Mouse (Mus musculus): ENCODE data around the gene Rbm10. TPM values are rescaled to one million over a fixed set of nuclear protein-coding genes. Genes with fewer than 3 reads are reported as not detected.

The Rbm10 gene
- total RNA-seq (2017) = 70.1 and 74.7 TPM in 2 replicates

DNA sequence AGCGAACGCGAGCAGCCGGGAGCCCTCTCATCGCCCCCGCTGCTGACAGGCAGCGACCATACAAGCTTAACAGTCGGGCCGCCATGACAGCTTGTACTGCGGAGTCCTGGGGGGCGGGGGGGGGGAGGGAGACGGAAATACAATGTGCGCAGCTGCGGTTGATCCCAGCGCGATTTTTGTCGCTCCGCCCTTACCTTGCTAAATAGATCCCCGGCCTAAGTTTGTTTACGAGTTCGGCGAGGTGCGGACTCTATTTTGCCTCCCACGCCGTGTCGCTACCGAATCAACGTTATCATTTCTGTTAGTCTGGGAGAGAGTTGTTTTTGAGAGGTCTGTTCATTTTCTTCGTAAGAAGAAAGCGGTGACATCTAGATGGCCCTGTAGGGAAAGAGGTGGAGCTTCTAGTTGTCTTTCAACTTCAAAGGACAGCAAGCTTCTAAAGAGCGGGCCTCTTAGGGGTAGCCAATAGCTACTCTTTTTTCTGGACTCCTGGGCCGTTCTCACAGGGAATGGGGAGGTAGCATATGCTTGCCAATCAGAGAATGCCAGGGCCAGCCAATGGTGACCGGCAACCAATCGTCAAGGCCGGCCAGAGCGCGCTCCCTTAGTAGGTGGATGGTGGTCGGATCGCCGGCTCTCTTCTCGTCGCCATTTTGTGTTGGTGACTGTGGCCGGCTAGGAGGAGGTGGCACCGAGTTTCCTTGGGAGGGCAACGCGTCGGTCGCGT, at the start of gene Rbm10, which contains the start of gene Ndufb11:
TSS of gene Rbm10 (plus strand) at position 328 of the 727 bp plus-strand sequence.
TSS of gene Ndufb11 (minus strand) at position 444 of the 727 bp plus-strand sequence.
- ATAC-seq (replicated peaks; ENCODE audit: low read depth, poor library complexity, severe bottlenecking) = peak; percentile 92

DNA sequence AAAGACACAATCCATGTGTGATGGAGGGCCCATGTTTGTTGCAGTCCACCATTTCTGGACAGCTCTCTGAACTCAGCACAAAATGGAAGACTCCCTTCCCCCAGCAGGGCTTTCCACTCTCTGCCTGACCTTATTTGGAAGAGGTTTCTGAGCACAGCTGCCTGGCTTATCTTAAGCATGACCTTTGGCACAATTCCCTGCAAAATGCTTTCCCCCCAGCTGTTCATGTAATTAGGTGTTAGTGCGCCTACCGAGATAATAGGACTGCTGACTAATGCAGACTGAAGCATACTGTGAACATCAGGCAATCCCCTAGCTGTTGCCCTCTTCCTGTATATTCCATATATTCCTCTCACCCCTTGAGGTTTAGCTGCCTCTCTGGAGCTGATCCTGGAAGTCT, 46.3 kb upstream of the Rbm10 start:
- ATAC-seq (replicated peaks; ENCODE audit: low read depth, poor library complexity, severe bottlenecking) = no peak

DNA sequence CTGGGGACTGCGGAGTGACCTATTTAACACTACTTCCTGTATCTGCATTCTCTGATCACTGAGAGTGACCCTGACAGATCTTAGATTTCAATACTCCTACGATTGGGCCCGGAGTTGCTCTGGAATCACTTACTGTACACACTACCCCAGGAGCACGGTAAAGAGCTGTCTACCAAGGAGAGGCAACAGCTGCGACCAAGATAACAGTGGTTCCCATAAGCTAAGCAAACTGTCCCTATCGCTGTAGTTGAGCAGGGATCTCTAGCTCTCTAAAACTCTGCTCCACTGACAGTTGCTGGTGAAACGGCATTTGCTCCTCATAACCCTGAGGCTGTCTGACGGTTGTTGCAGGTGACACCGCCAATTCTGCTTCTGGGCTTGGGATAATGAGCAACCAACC, 44.6 kb upstream of the Rbm10 start:
- ATAC-seq (replicated peaks; ENCODE audit: low read depth, poor library complexity, severe bottlenecking) = no peak

DNA sequence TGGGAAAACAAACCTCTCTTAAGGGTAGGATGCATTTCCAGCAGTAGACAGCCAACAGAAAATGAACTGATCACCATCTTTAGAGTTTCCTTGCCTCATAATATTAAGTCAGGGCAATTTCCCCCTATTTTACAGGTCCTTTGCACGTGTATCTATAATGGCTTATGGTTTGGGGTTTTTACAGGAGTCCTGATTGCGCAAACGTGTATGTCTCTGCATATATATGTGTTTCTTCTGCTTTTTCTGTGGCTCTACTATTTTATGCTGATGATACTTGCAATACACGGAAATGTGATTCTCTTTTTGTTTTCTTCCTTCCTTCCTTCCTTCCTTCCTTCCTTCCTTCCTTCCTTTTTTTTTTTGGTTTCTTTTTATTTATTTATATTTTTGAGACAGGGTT, 43.4 kb upstream of the Rbm10 start:
- ATAC-seq (replicated peaks; ENCODE audit: low read depth, poor library complexity, severe bottlenecking) = no peak

DNA sequence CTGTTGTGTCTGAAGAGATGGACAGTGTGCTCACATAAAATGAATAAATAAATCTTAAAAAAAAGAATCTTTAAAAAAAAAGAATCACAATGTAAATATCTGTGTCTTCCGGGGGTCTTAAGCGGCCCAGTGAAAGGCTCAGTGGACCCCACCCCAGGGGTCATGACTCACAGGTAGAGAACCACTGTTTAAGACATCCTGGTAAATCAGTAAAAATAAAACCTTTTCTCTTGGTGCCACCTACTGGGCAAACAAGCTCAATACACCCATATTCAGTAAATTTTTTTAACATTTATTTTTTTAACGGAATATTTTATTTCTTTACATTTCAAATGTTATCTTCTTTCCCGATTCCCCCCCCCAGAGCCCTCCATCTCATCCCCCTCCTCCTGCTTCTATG, 29.3 kb upstream of the Rbm10 start:
- ATAC-seq (replicated peaks; ENCODE audit: low read depth, poor library complexity, severe bottlenecking) = no peak

DNA sequence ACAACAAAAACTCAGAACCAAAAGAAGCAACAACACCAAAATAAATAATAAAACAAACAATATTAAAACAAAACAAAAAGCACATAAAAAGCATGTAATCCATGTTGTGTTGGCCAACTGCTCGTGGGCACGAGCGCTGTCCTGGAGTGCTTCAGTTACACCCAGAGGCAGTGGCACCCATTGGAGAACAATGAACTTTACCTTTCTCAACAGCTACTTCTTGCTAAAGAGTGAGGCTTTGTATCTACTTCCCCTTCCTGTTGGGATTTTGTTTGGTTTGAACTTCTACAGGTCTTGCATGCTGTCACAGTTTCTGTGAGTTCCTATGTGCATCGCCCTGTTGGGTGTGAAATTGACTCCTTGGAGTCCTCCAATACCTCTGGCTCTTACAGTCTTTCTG, 8.8 kb upstream of the Rbm10 start:
- no peak for ATAC-seq (replicated peaks; ENCODE audit: low read depth, poor library complexity, severe bottlenecking)

DNA sequence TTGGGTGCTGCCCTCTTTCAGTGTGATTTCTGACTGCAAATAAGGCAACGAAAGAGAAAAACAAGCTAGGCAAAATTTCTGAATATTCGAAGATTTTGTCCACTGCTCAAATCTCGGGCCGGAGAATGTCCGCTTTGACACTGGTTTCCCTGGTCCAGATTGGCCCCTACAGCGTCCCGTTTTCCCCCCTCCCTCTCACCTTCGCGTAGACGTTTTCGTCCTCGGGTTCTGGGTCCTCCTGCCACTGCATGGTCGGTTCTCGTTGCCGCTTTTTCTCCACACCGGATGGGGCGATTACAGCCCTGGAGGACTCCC, 485 bp upstream of the Rbm10 start:
- ATAC-seq (replicated peaks; ENCODE audit: low read depth, poor library complexity, severe bottlenecking) = no peak

DNA sequence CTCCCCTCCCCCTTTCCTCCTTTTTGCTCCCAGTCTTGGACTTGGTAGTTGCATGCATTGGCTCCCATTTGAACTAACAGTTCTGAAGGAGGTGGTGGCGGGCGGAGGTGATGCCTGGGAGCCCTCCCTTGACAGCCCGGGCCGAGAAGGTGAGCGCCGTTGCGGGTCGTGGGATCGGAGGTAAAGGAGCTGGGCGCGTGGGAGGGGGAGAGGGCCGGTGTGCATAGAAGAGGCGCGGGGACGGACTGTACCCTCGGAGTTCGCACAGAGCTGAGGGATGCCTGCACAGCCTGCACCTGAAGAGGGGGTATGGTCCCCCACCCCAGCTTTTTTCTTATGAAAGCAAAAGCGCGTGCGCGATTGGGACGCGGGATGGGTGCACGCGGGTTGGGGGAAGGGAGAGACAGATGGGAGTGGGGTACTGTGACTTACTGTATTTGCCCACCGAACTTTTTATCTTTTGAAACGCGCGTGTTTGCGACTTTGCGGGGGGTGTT, 648 bp downstream of the Rbm10 start:
- no peak; the same call in 1 of the 2 replicates for ATAC-seq (replicated peaks; ENCODE audit: low read depth, poor library complexity, severe bottlenecking)

DNA sequence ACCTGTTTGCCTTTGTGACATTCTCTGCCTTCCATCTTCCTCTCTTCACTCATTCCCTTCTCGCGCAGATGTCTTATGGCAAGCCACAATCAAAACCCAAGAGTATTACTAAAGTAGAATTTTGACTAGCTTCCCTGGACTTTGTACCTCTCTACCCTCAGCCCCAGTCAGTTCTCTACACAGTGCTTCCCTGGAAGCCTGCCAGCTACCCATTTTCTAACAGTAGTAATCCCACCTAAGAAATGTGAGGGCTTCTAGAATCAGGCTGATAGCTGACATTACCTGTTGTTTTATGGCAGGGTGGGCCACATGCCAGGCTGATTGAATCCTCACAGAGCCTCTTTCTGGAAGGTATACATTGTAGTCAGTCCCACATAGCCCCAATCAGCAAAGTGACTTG, 20.8 kb downstream of the Rbm10 start:
- ATAC-seq (replicated peaks; ENCODE audit: low read depth, poor library complexity, severe bottlenecking) = no peak

DNA sequence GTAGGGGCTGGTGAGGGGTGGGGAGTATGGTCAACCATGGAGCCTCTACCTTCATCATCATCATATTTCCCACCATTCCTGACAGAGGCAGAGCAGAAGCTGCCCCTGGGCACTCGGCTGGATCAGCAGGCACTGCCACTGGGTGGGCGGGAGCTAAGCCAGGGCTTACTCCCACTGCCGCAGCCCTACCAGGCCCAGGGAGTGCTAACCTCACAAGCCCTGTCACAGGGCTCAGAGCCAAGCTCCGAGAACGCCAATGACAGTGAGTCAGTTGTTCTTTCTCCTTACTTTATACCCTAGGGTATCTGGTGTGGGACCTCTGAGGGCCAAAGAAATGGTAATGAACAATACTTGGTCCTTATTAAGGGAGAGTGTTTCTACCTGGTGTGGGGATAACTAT, 27.5 kb downstream of the Rbm10 start:
- ATAC-seq (replicated peaks; ENCODE audit: low read depth, poor library complexity, severe bottlenecking) = no peak

DNA sequence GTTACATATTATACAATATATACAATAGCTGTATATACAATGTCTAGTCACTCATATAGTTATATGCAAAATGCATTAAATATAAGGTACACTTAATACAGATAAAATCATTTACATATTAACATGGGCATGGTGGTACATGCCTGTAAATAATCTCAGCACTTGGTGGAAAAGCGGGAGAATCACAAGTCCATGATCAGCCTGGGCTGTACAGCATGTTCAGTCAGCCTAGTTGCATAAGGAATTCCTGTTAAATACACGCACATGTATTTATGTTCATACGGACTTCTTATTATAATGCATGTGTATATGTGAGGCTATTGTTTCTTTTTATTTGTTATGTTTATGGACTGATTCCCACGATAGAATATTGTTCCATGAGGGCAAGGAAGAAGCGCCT, 40.3 kb downstream of the Rbm10 start:
- no peak for ATAC-seq (replicated peaks; ENCODE audit: low read depth, poor library complexity, severe bottlenecking)

DNA sequence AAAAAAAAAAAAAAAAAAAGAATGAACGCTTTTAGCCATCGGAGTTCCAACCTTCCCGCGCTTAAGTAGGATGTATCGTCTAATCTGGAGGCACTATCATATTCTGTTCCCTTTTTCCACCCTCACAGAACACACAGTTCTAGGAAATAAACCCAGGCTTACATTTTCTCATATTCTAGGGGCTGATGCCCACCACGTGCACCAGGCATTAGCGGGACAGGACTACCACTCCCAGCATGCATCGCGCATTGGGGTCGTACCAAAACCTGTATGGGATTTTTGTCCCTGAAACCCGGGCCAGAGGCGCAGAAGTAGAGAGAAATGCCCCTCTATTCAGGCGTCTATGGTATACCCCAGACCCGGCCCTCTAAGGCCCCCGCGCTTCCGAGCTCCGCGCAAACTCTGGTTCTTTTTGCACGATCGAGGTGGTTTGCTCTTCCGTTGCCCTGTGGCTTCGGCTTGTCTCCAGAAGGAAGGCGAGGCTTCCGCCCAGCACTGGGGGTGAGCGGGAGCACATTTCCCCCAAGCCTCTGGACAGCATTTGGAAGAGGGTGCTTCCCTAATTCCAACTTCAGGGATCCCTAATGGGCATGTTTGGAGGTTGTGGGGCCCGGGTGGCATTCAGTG, 40.8 kb downstream of the Rbm10 start, which contains the start of gene Uba1:
TSS of gene Uba1 (plus strand) at position 301 of the 627 bp plus-strand sequence.
- ATAC-seq (replicated peaks; ENCODE audit: low read depth, poor library complexity, severe bottlenecking) = peak; percentile 89

DNA sequence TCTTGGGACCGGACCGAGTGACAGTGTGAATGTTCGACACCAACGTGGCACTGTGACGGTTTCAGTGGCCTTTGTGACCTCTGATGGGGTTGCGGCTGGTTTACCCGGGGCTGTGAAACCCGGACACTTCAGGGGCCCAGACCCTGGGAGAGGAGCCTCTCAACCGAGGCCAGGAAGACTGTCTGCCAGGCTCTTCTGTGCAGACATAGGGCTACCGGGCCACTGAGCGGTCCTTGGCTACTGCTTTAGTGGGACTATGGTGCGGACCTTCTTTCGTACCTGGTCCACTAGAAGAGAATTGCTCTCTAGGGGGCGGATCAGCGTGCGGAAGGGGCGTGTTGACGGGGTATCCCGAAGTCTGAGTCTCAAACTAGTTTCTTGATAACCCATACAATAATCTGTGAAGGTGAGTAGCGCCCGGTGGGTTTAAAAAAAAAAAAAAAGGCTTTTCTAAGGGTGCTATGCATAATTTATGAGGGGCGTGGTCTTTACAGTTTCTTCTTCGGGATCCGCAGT, 41.6 kb downstream of the Rbm10 start:
- 0 out of 2 replicates have a peak, but pooled peaks have one; percentile 5 for ATAC-seq (replicated peaks; ENCODE audit: low read depth, poor library complexity, severe bottlenecking)

DNA sequence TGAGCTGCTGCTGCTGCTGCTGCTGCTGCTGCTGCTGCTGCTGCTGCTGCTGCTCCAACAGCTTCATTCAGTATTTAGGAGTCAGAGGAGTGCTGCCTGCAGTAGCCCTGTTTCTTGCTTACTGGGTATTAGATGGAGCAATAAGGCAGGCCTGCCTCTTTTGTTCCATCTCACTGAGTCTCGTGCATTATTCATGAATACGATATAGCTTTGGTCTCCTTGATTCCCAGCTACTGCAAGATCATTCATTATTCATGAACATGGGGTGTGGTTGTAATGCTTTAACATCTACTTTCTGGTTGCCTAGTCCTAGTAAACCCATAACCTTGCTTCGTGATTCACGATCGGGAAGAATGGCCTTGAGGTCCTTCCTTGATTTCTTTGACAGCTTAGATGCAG, 45.0 kb downstream of the Rbm10 start:
- no peak for ATAC-seq (replicated peaks; ENCODE audit: low read depth, poor library complexity, severe bottlenecking)

DNA sequence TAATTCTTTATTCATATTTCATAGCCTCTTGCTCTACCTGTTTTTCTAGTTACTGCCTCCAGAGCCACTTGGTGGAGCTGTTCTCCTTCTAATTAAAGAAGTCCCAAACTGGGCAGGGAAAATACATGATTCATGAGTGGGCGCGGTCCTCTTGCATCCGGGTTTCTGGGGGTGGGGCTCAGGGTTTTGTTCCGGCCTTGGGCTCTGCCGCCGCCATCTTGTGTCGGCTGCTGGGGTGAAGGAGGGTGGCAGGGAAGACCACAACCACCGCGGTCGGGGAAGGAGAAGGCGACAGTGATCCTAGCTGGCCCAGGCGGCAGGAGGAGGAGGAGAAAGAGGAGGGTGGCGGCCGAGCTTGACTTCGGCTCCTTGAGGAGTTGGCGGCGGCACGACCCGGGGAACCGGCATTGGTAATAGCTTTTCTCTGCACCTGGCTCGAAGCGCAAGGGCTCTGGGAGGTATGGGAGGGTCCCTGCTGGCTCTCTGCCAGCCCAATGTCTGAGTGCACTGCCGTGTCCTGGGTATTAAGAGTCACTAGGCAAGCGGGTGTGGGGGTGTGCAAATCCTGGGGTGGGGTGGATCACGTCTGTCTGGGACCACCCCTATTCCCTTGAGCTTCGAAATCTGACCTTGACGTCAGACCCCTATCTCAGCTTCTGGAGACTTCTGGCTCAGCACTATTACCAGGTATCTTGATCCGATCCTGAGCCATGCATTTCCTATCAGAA, 45.6 kb downstream of the Rbm10 start:
- ATAC-seq (replicated peaks; ENCODE audit: low read depth, poor library complexity, severe bottlenecking) = peak; percentile 74

DNA sequence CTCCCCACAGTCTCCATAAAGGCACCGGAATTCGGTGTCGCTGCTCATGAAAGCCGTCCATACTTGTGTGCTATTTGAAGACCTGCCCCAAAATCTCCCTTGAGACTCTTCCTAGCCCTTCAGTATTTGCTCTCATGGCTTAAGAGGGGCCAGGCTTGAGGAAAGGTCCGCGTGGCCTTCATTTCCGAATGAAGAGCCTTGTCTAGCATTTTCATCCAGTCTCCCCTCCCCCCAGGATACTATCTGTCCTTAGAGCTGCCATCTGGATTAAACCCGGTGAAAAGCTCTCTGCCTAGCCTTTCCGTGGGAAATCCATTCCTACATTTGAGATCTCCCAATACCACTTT, 46.1 kb downstream of the Rbm10 start:
- ATAC-seq (replicated peaks; ENCODE audit: low read depth, poor library complexity, severe bottlenecking) = no peak

DNA sequence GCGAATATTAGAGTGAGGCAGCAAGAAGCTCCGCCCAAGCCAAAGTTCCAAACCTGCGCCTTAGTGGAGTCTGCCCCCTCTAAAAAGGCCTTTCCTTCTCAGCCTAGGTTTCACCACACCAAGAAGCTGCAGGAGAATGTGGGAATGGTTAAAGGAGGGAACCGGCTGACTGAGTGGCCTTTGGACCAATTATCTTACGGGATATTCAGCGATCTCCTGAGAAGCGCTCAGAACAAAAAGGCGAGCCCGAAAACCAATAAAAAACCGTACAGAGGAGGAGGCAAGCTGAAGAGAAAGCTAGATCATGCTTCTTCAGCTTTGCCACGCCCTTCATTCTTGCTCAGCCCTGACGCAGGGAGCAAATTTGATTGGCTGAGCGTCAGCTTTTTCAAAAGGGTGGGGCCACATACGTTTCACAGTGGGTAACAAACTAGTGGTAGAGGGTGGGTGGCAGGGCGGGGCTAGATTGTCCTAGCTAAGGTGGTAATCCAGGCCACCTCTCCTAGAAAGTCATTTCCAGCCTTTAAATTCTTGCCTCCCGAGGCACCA, 70.3 kb downstream of the Rbm10 start, which contains the start of gene Cdk16:
TSS of gene Cdk16 (plus strand) at position 436 of the 549 bp plus-strand sequence.
- ATAC-seq (replicated peaks; ENCODE audit: low read depth, poor library complexity, severe bottlenecking) = peak; percentile 91

DNA sequence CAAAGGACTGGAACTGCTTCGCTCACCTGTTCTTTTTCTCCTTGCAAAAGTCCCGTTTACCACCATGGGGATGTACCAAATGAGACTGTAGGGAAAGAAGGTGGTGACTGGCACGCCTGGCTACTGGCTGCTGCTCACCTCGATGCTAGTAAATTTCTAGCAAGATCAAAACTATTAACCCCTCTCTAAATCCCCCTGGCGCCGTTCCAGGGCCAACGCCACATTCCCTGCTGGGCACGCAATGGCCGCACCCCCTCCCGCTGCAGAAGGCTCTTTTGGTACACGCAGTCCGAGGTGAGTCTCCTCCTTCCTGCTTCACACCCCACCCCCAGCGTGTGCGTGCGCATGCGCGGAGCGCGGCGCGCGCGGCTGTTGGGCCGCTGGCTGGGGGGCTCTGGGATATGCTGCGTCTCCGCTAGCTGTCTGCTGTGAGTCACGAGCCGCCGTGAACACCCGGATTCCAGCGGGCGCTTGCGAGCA, 70.8 kb downstream of the Rbm10 start:
- peak; percentile 67 for ATAC-seq (replicated peaks; ENCODE audit: low read depth, poor library complexity, severe bottlenecking)

DNA sequence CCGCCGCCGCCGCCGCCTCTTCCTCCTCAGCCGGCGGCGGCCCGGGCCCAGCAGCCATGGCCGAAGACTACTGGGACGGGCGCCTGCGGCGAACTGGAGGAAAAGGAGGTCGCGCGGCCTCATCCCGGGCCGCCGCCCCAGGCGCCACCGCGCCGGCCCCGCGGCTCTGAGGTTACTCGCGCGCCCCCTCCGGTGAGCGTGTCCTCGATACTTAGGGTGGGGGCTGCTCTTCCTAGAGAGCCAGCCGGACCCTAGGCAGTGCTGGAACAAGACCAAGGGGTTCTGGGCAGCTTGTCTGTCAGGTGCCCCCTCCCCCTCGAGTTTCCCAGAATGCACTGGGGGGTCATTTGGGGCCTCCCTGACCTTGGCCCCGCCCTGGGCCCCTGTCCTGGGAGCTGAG, 71.3 kb downstream of the Rbm10 start:
- peak; percentile 12; the same call in 1 of the 2 replicates for ATAC-seq (replicated peaks; ENCODE audit: low read depth, poor library complexity, severe bottlenecking)

DNA sequence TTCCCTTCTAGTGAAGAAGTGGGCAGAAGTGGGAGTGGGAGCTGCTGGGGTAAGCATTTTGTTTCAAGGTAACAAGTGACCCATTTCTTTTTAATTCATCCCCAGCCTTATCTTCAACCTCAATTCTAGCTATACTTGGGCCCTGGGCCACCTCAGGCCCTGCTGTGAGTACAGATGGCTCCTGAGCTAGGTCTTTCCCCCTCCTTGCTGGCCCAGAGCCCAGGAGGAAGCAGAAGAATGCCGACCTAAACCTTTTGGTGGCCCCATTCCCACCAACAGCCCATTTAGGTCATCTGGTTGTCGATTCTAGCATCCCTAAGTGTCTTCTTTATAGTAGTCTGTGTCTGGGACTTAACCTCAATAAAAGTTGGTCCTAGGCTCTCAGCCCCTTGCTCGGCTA, 74.3 kb downstream of the Rbm10 start:
- no peak for ATAC-seq (replicated peaks; ENCODE audit: low read depth, poor library complexity, severe bottlenecking)
